Mouse (Mus musculus): ENCODE results near the gene Trem2.

- TF ChIP-seq CTCF (IDR thresholded peaks at IDR 0.05; ENCODE audit: borderline replicate concordance, control insufficient read depth, extremely low read depth, insufficient read depth, low read length, poor library complexity) (no peak), POLR2A (IDR thresholded peaks at IDR 0.05; ENCODE audit: control insufficient read depth, extremely low read depth, insufficient read depth, low read length, poor library complexity) (no peak)
Measured at GRCm38 (mm10) chr17:48359616-48360015, 13.4 kb downstream of the Trem2 start, which contains the start of gene Treml1.

All from thymus, adult 2 months (tissue).